Mouse (Mus musculus) CH12.LX (cell line): ENCODE results near the gene Dtnb.

Source experiments
- BHLHE40 ChIP-seq: IDR thresholded peaks from 2 replicates; pipeline ENCODE4 v1.6.1; 2011; ENCODE audit warnings: mild to moderate bottlenecking, low read depth, low read length, improper control_type of control experiment
- CHD2 ChIP-seq: IDR thresholded peaks from 2 replicates; pipeline ENCODE4 v1.6.1; 2011; ENCODE audit warnings: low read length, improper control_type of control experiment
- CTCF ChIP-seq, 2 experiments: IDR thresholded peaks in 1 of 2; conservative IDR thresholded peaks in 1 of 2; 2 replicates each; pipeline ENCODE4 v1.5.1; 2011 to 2012; ENCODE audit warnings: low read depth in 2 of 2, low read length in 2 of 2, improper control_type of control experiment in 1 of 2, inconsistent platforms in 1 of 2, mild to moderate bottlenecking in 1 of 2, moderate library complexity in 1 of 2
- EP300 ChIP-seq: IDR thresholded peaks from 2 replicates; pipeline ENCODE4 v1.6.1; 2011; ENCODE audit warnings: low read length, improper control_type of control experiment
- JUND ChIP-seq: conservative IDR thresholded peaks from 2 replicates; pipeline ENCODE4 v1.6.1; 2011; ENCODE audit warnings: low read depth, low read length, improper control_type of control experiment
- KAT2A ChIP-seq: IDR thresholded peaks from 2 replicates; pipeline ENCODE4 v1.6.1; 2012; ENCODE audit warnings: low read length, improper control_type of control experiment, inconsistent platforms; ENCODE audit not compliant: insufficient replicate concordance
- MAFK ChIP-seq: IDR thresholded peaks from 2 replicates; pipeline ENCODE4 v1.6.1; 2011; ENCODE audit warnings: low read length, improper control_type of control experiment; ENCODE audit not compliant: insufficient replicate concordance
- MXI1 ChIP-seq: IDR thresholded peaks from 2 replicates; pipeline ENCODE4 v1.6.1; 2011; ENCODE audit warnings: mild to moderate bottlenecking, low read depth, low read length, improper control_type of control experiment
- PAX5 ChIP-seq: IDR thresholded peaks from 2 replicates; pipeline ENCODE4 v1.6.1; 2012; ENCODE audit warnings: low read length, inconsistent platforms, mixed read lengths
- POLR2A ChIP-seq: IDR thresholded peaks from 2 replicates; pipeline ENCODE4 v1.6.1; 2011; ENCODE audit warnings: low read depth, mild to moderate bottlenecking, improper control_type of control experiment, low read length
- TBP ChIP-seq: conservative IDR thresholded peaks from 2 replicates; pipeline ENCODE4 v1.6.1; 2011; ENCODE audit warnings: low read depth, low read length, improper control_type of control experiment
- USF1 ChIP-seq: IDR thresholded peaks from 2 replicates; pipeline ENCODE4 v1.6.1; 2014; ENCODE audit warnings: low read depth, mild to moderate bottlenecking, inconsistent platforms, low read length, improper control_type of control experiment
- USF2 ChIP-seq: conservative IDR thresholded peaks from 2 replicates; pipeline ENCODE4 v1.6.1; 2011; ENCODE audit warnings: low read depth, low read length, improper control_type of control experiment
- ZNF384 ChIP-seq: IDR thresholded peaks from 2 replicates; pipeline ENCODE4 v1.6.1; 2012; ENCODE audit warnings: low read depth, low read length, improper control_type of control experiment, inconsistent platforms

DNA sequence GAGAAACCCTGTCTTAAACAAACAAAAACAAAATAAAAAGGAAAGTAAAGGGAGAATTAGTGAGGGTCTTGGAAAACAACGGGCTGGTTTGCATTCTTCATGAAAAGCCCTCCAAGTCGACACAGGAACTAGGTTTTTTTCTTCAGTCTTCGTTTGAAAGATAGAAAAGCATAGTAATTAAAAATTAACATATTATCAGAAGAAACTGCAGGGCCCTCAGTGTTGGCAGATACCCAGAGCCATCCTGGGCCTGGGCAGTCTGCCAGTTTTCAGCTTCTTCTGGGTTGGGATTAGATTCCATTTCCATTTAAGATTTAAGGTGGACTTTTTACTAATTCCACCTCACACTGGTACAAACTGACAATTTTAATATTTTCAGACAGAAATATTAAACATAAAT lies 151.6 kb downstream of the Dtnb start:
- TF ChIP-seq EP300 = no peak
- TF ChIP-seq KAT2A = no peak
- TF ChIP-seq CTCF (conservative IDR thresholded peaks at IDR 0.05 in 1 of 2, IDR thresholded peaks at IDR 0.05 in 1 of 2; ENCODE audit: low read depth in 2 of 2, low read length in 2 of 2) = no peak
- no peak for TF ChIP-seq JUND
- TF ChIP-seq MAFK = no peak
- TF ChIP-seq CHD2 = no peak
- TF ChIP-seq BHLHE40 = no peak
- TF ChIP-seq MXI1 = no peak
- TF ChIP-seq PAX5 = no peak
- no peak for TF ChIP-seq POLR2A
- no peak for TF ChIP-seq ZNF384
- no peak for TF ChIP-seq TBP
- no peak for TF ChIP-seq USF1
- TF ChIP-seq USF2 = no peak
